Mouse (Mus musculus) urinary bladder, postnatal 14 days (tissue): ENCODE measurements at regions not wholly inside any gene's neighbourhood (a gene's known extent, or its start where the extent isn't known, plus 50 kb on each side); places are given as distances from the start of the nearest gene placed in this dataset.

Experiments
- DNase-seq: peaks from one replicate; pipeline ENCODE4 v3.0.0; 2021; ENCODE audit warnings: low spot score

- DNase-seq = peak; percentile 12
Observed at GRCm38 (mm10) chr14:68447240-68447923, 846.7 kb downstream of the Synb start.

GRCm38 (mm10) chr14:68433326-68433725, 860.8 kb downstream of the Synb start:
- DNase-seq = no peak

- DNase-seq = no peak
Observed at GRCm38 (mm10) chr14:68432111-68432510, 862.0 kb downstream of the Synb start.

GRCm38 (mm10) chr14:68427235-68427634, 866.9 kb downstream of the Synb start:
- DNase-seq = no peak

GRCm38 (mm10) chr14:68392440-68392839, 901.7 kb downstream of the Synb start:
- no peak for DNase-seq

- no peak for DNase-seq
Observed at GRCm38 (mm10) chr14:68391875-68392274, 902.2 kb downstream of the Synb start.

- no peak for DNase-seq
Observed at GRCm38 (mm10) chr14:68381741-68382140, 912.4 kb downstream of the Synb start.

GRCm38 (mm10) chr14:68367696-68368095, 926.4 kb downstream of the Synb start:
- DNase-seq = no peak

- DNase-seq = no peak
Observed at GRCm38 (mm10) chr14:68363892-68364291, 930.2 kb downstream of the Synb start.

- DNase-seq = no peak
Observed at GRCm38 (mm10) chr14:68361998-68362397, 932.1 kb downstream of the Synb start.

- DNase-seq = no peak
Observed at GRCm38 (mm10) chr14:68361481-68361880, 932.6 kb downstream of the Synb start.

GRCm38 (mm10) chr14:68356396-68356795, 937.7 kb downstream of the Synb start:
- no peak for DNase-seq

GRCm38 (mm10) chr14:68355462-68355905, 938.6 kb downstream of the Synb start:
- no peak for DNase-seq

GRCm38 (mm10) chr14:68345527-68345926, 948.6 kb downstream of the Synb start:
- no peak for DNase-seq

GRCm38 (mm10) chr14:68344715-68345114, 949.4 kb downstream of the Synb start:
- DNase-seq = no peak

GRCm38 (mm10) chr14:68338440-68338839, 955.7 kb downstream of the Synb start:
- no peak for DNase-seq

GRCm38 (mm10) chr14:68325061-68325460, 969.0 kb downstream of the Synb start:
- DNase-seq = no peak

GRCm38 (mm10) chr14:68323008-68323407, 971.1 kb downstream of the Synb start:
- no peak for DNase-seq

GRCm38 (mm10) chr14:68307973-68308660, 986.0 kb downstream of the Synb start:
- no peak for DNase-seq

- DNase-seq = peak; percentile 57
Observed at GRCm38 (mm10) chr14:68305166-68305565, 988.9 kb downstream of the Synb start.

GRCm38 (mm10) chr14:68301710-68302109, 992.4 kb downstream of the Synb start:
- no peak for DNase-seq

GRCm38 (mm10) chr14:68285546-68285945, 1008.6 kb downstream of the Synb start:
- DNase-seq = no peak

- no peak for DNase-seq
Observed at GRCm38 (mm10) chr14:68261436-68261835, 1032.7 kb downstream of the Synb start.

GRCm38 (mm10) chr14:68246966-68247365, 1047.1 kb downstream of the Synb start:
- DNase-seq = no peak
